Mouse (Mus musculus): ENCODE measurements around the gene Cd86. TPM values are rescaled to one million over a fixed set of nuclear protein-coding genes. Genes with fewer than 3 reads are reported as not detected.

Gene Cd86
- polyA plus RNA-seq, 1 experiment from 2014 or later, result 3.3 TPM

Other genes with a start within 250 kb of the Cd86 start
- gene Stfa3, start 210.7 kb downstream of the Cd86 start, polyA plus RNA-seq (2015; fragmentation: Nextera tagmentation; extraction: Ambion mirVana), result 17.3 and 27.0 TPM in 2 replicates
- 0.05 TPM in 2 replicates for gene Casr, start 103.9 kb downstream of the Cd86 start, polyA plus RNA-seq (2015; fragmentation: Nextera tagmentation; extraction: Ambion mirVana)
- 8.3 and 12.1 TPM in 2 replicates for gene Ildr1, start 27.9 kb upstream of the Cd86 start, polyA plus RNA-seq (2015; fragmentation: Nextera tagmentation; extraction: Ambion mirVana)
- gene Slc15a2, start 118.9 kb upstream of the Cd86 start, polyA plus RNA-seq (2015; fragmentation: Nextera tagmentation; extraction: Ambion mirVana), result 4.0 and 4.7 TPM in 2 replicates
- gene Iqcb1, start 162.3 kb upstream of the Cd86 start, polyA plus RNA-seq (2015; fragmentation: Nextera tagmentation; extraction: Ambion mirVana), result 24.6 and 24.8 TPM in 2 replicates
- gene Eaf2, start 208.9 kb upstream of the Cd86 start, polyA plus RNA-seq (2015; fragmentation: Nextera tagmentation; extraction: Ambion mirVana), result 4.7 and 6.2 TPM in 2 replicates
- 97.0 and 106 TPM in 2 replicates for gene Golgb1, start 209.1 kb upstream of the Cd86 start, polyA plus RNA-seq (2015; fragmentation: Nextera tagmentation; extraction: Ambion mirVana)

Data from stomach, embryonic 16.5 days (tissue).